Mouse (Mus musculus) layer of hippocampus, adult 6 months (tissue): Measurements from ENCODE around the gene Ywhae. TPM values are rescaled to one million over a fixed set of nuclear protein-coding genes. Genes with fewer than 3 reads are reported as not detected.

ENCODE experiments used
- long read RNA-seq, 2 experiments: library from polyadenylated mRNA; unstranded; transcript quantifications; one replicate each; pipeline ENCODE4 v2.0.0; 2019 to 2020
- polyA plus RNA-seq: library from polyadenylated mRNA; unstranded; fragments of <200 nt; fragmentation: Nextera tagmentation; gene quantifications from 2 replicates; pipeline ENCODE4 v1.2.3, GENCODE M21; 2021

Ywhae gene
- polyA plus RNA-seq, result 825 and 904 TPM in 2 replicates
- long read RNA-seq, experiment 1, transcript Ywhae-201 (6 exons, 2,100 nt), result major isoform, 1,469 of 1,725 reads
- long read RNA-seq, experiment 1, partial matches to known transcripts, result 111 of 1,725 reads
- long read RNA-seq, experiment 1, other reads (novel, unspliced or antisense), result 144 of 1,725 reads
- long read RNA-seq, experiment 2, transcript Ywhae-201 (6 exons, 2,100 nt), result major isoform, 6,147 of 6,330 reads
- long read RNA-seq, experiment 2, partial matches to known transcripts, result 51 of 6,330 reads
- long read RNA-seq, experiment 2, other reads (novel, unspliced or antisense), result 132 of 6,330 reads

GRCm38 (mm10) chr11:75732434-75733226, at the start of gene Ywhae:
Gene Ywhae, plus strand, starts transcription at chr11:75732869.

GRCm38 (mm10) chr11:75796029-75796445, 63.4 kb downstream of the Ywhae start, which contains the start of gene Doc2b:
Gene Doc2b, minus strand, starts transcription at chr11:75796049.

Other genes with a start within 250 kb of the Ywhae start
- 16.3 and 16.5 TPM in 2 replicates for gene Prpf8, start 246.1 kb upstream of the Ywhae start, polyA plus RNA-seq
- 1.9 and 3.4 TPM in 2 replicates for gene Rilp, start 222.8 kb upstream of the Ywhae start, polyA plus RNA-seq
- gene Scarf1, start 219.3 kb upstream of the Ywhae start, polyA plus RNA-seq, result 0.90 and 1.3 TPM in 2 replicates
- gene Slc43a2, start 201.2 kb upstream of the Ywhae start, polyA plus RNA-seq, result 13.9 and 18.2 TPM in 2 replicates
- gene Pitpna, start 144.8 kb upstream of the Ywhae start, polyA plus RNA-seq, result 18.7 and 19.2 TPM in 2 replicates
- gene Inpp5k, start 101.9 kb upstream of the Ywhae start, polyA plus RNA-seq, result 20.0 and 22.0 TPM in 2 replicates
- gene Myo1c, start 82.4 kb upstream of the Ywhae start, polyA plus RNA-seq, result 3.0 and 3.3 TPM in 2 replicates
- 28.5 and 29.6 TPM in 2 replicates for gene Crk, start 53.6 kb upstream of the Ywhae start, polyA plus RNA-seq
- 4.9 and 5.2 TPM in 2 replicates for gene Doc2b, start 63.2 kb downstream of the Ywhae start, polyA plus RNA-seq
- gene Rph3al, start 205.6 kb downstream of the Ywhae start, polyA plus RNA-seq, result 1.6 and 1.9 TPM in 2 replicates